Mouse (Mus musculus): ENCODE measurements around the gene Hist1h4h. TPM values are rescaled to one million over a fixed set of nuclear protein-coding genes. Genes with fewer than 3 reads are reported as not detected.
"Not testable (repeated sequence)": the region's sequence is repeated elsewhere in the genome, so short reads cannot be mapped to it uniquely, and the experiment has no call there.

Gene Hist1h4h
- polyA plus RNA-seq, 1 experiment from 2014 or later: 7.2 TPM

- Histone ChIP-seq H3K4me3 (peak overlapping the region; percentile 53), H3K4me1 (peaks cover 3% of the 10 kb centered on the region; the same call in 1 of the 2 replicates), H3K36me3 (no peaks in the 10 kb centered on the region), H3K9ac (peak overlapping the region; percentile 77), H3K27ac (replicated peaks) (peak overlapping the region; percentile 94), H3K9me3 (no peaks in the 10 kb centered on the region), H3K4me2 (peak overlapping the region; percentile 78), H3K27me3 (replicated peaks) (no peaks in the 10 kb centered on the region)
- 3% methylated on average over 18 of the region's 18 CpGs for WGBS
- ATAC-seq (ENCODE audit: extremely low read depth, insufficient number of reproducible peaks, low FRiP score, low TSS enrichment): no peak
Measured at GRCm38 (mm10) chr13:23562699-23563462, 32.0 kb downstream of the Hist1h4h start.

- WGBS: 82% methylated on average over 2 of the region's 2 CpGs
- Histone ChIP-seq H3K9ac (no peak overlapping the region), H3K4me1 (peaks cover 4% of the 10 kb centered on the region; the same call in 1 of the 2 replicates), H3K27me3 (replicated peaks) (no peaks in the 10 kb centered on the region), H3K4me3 (no peak overlapping the region), H3K9me3 (no peaks in the 10 kb centered on the region), H3K4me2 (no peak overlapping the region), H3K27ac (replicated peaks) (no peak overlapping the region), H3K36me3 (no peaks in the 10 kb centered on the region)
- no peak for ATAC-seq (ENCODE audit: extremely low read depth, insufficient number of reproducible peaks, low FRiP score, low TSS enrichment)
Measured at GRCm38 (mm10) chr13:23564482-23564881, 33.6 kb downstream of the Hist1h4h start.

- peak overlapping the region; percentile 80 for H3K4me2 ChIP-seq
- 3% methylated on average over 25 of the region's 41 CpGs for WGBS
- not testable (repeated sequence) for ATAC-seq (ENCODE audit: extremely low read depth, insufficient number of reproducible peaks, low FRiP score, low TSS enrichment); H3K36me3 ChIP-seq; H3K9me3 ChIP-seq; H3K27me3 ChIP-seq (replicated peaks)
- H3K9ac ChIP-seq: peak overlapping the region; percentile 80
- peak overlapping the region; percentile 96 for H3K27ac ChIP-seq (replicated peaks)
- peaks cover 29% of the 10 kb centered on the region for H3K4me1 ChIP-seq
- peak overlapping the region; percentile 57 for H3K4me3 ChIP-seq
Measured at GRCm38 (mm10) chr13:23570261-23571021, 39.6 kb downstream of the Hist1h4h start.

GRCm38 (mm10) chr13:23571022-23571503 lies 40.2 kb downstream of the Hist1h4h start, which contains the start of the genes Hist1h2ae and Hist1h2bg:
Gene Hist1h2ae (minus strand): TSS chr13:23571220.
Gene Hist1h2bg (plus strand): TSS chr13:23571396.
- no peaks in the 10 kb centered on the region for H3K36me3 ChIP-seq
- no peaks in the 10 kb centered on the region for H3K27me3 ChIP-seq (replicated peaks)
- H3K4me3 ChIP-seq: peak within 1 kb of the TSS; percentile 57
- H3K27ac ChIP-seq (replicated peaks): peak within 1 kb of the TSS; percentile 96
- H3K9ac ChIP-seq: peak within 1 kb of the TSS; percentile 89
- H3K4me1 ChIP-seq: peaks cover 31% of the 10 kb centered on the region
- H3K4me2 ChIP-seq: peak within 1 kb of the TSS; percentile 80
- no peaks in the 10 kb centered on the region for H3K9me3 ChIP-seq
- ATAC-seq (ENCODE audit: extremely low read depth, insufficient number of reproducible peaks, low FRiP score, low TSS enrichment): peak; percentile 78
- WGBS: under 1% methylated on average over 18 of the region's 18 CpGs

- H3K36me3 ChIP-seq; H3K27me3 ChIP-seq (replicated peaks); ATAC-seq (ENCODE audit: extremely low read depth, insufficient number of reproducible peaks, low FRiP score, low TSS enrichment); H3K9me3 ChIP-seq: not testable (repeated sequence)
- H3K4me3 ChIP-seq: peak overlapping the region; percentile 57
- H3K4me1 ChIP-seq: peaks cover 37% of the 10 kb centered on the region
- H3K9ac ChIP-seq: peak overlapping the region; percentile 89
- peak overlapping the region; percentile 96 for H3K27ac ChIP-seq (replicated peaks)
- peak overlapping the region; percentile 80 for H3K4me2 ChIP-seq
- WGBS: 1% methylated on average over 16 of the region's 34 CpGs
Measured at GRCm38 (mm10) chr13:23571504-23572217, 40.8 kb downstream of the Hist1h4h start.

- Histone ChIP-seq H3K36me3 (no peaks in the 10 kb centered on the region), H3K27me3 (replicated peaks) (no peaks in the 10 kb centered on the region), H3K9me3 (no peaks in the 10 kb centered on the region), H3K4me3 (peak overlapping the region; percentile 57), H3K4me1 (peaks cover 44% of the 10 kb centered on the region), H3K9ac (peak overlapping the region; percentile 89), H3K4me2 (peak overlapping the region; percentile 80), H3K27ac (replicated peaks) (peak overlapping the region; percentile 96)
- WGBS: 34% methylated on average over 2 of the region's 2 CpGs
- ATAC-seq (ENCODE audit: extremely low read depth, insufficient number of reproducible peaks, low FRiP score, low TSS enrichment): no peak
Measured at GRCm38 (mm10) chr13:23572218-23573033, 41.6 kb downstream of the Hist1h4h start.

GRCm38 (mm10) chr13:23573034-23573897 lies 42.4 kb downstream of the Hist1h4h start:
- not testable (repeated sequence) for H3K36me3 ChIP-seq; H3K27me3 ChIP-seq (replicated peaks); ATAC-seq (ENCODE audit: extremely low read depth, insufficient number of reproducible peaks, low FRiP score, low TSS enrichment); H3K9me3 ChIP-seq
- Histone ChIP-seq H3K4me1 (peaks cover 45% of the 10 kb centered on the region), H3K4me3 (peak overlapping the region; percentile 57), H3K27ac (replicated peaks) (peak overlapping the region; percentile 96), H3K4me2 (peak overlapping the region; percentile 80), H3K9ac (peak overlapping the region; percentile 89)
- 15% methylated on average over 20 of the region's 20 CpGs for WGBS

- H3K4me1 ChIP-seq: peaks cover 45% of the 10 kb centered on the region
- H3K27ac ChIP-seq (replicated peaks): peak within 1 kb of the TSS; percentile 96
- peak within 1 kb of the TSS; percentile 80 for H3K4me2 ChIP-seq
- peak; percentile 78 for ATAC-seq (ENCODE audit: extremely low read depth, insufficient number of reproducible peaks, low FRiP score, low TSS enrichment)
- WGBS: 2% methylated on average over 39 of the region's 42 CpGs
- peak within 1 kb of the TSS; percentile 57 for H3K4me3 ChIP-seq
- not testable (repeated sequence) for H3K27me3 ChIP-seq (replicated peaks); H3K9me3 ChIP-seq; H3K36me3 ChIP-seq
- H3K9ac ChIP-seq: peak within 1 kb of the TSS; percentile 89
Measured at GRCm38 (mm10) chr13:23573898-23574524, 43.2 kb downstream of the Hist1h4h start, which contains the start of the genes Hist1h2bf and Hist1h2ad. Gene Hist1h2bf (minus strand): TSS chr13:23574196. Gene Hist1h2ad (plus strand): TSS chr13:23574381.

- H3K4me2 ChIP-seq: peak overlapping the region; percentile 80
- not testable (repeated sequence) for H3K27me3 ChIP-seq (replicated peaks); H3K36me3 ChIP-seq; H3K9me3 ChIP-seq; ATAC-seq (ENCODE audit: extremely low read depth, insufficient number of reproducible peaks, low FRiP score, low TSS enrichment)
- peak overlapping the region; percentile 79 for H3K9ac ChIP-seq
- peaks cover 42% of the 10 kb centered on the region for H3K4me1 ChIP-seq
- peak overlapping the region; percentile 96 for H3K27ac ChIP-seq (replicated peaks)
- WGBS: 3% methylated on average over 10 of the region's 39 CpGs
- H3K4me3 ChIP-seq: peak overlapping the region; percentile 57
Measured at GRCm38 (mm10) chr13:23574546-23575170, 43.8 kb downstream of the Hist1h4h start.

All from heart, embryonic 13.5 days (tissue).